Mouse (Mus musculus) lung, adult 2 months (tissue): ENCODE measurements around the gene Cecr2. TPM values are rescaled to one million over a fixed set of nuclear protein-coding genes. Genes with fewer than 3 reads are reported as not detected.

Experiments used
- DNase-seq: peaks from one replicate; pipeline ENCODE4 v3.0.0; 2022
- H3K4me1 ChIP-seq: fragments of 200-500 bp; 2 replicates; pipeline ENCODE4 v1.6.1; 2011; ENCODE audit warnings: low read length; ENCODE audit not compliant: control insufficient read depth, insufficient read depth
- H3K4me3 ChIP-seq: fragments of 200-500 bp; replicated peaks from 2 replicates; pipeline ENCODE3; 2011; ENCODE audit warnings: low read depth, mild to moderate bottlenecking, control low read depth, low read length; ENCODE audit errors: extremely low read depth
- CTCF ChIP-seq: fragments of 200-500 bp; IDR thresholded peaks from 2 replicates; pipeline ENCODE4 v1.5.1; 2011; ENCODE audit warnings: mild to moderate bottlenecking, low read length, control low read depth; ENCODE audit not compliant: insufficient read depth
- POLR2A ChIP-seq: fragments of 200-500 bp; IDR thresholded peaks from 2 replicates; pipeline ENCODE4 v1.6.1; 2011; ENCODE audit warnings: low read depth, mild to moderate bottlenecking, control low read depth, low read length, borderline replicate concordance; ENCODE audit errors: extremely low read depth
- WGBS: fragments of 180-500 bp; shearing (Covaris S2); methylation state at CpG from one replicate; pipeline ENCODE4 v1.1.7; 2018; 5-methylcytosine and 5-hydroxymethylcytosine counted together
- polyA plus RNA-seq: library from polyadenylated mRNA; depleted of rRNA; stranded (reverse); fragments of >200 nt; gene quantifications from 2 replicates; pipeline ENCODE4 v1.2.3, GENCODE M21; 2012

The Cecr2 gene
- polyA plus RNA-seq, 1 experiment = 6.4 TPM

DNA sequence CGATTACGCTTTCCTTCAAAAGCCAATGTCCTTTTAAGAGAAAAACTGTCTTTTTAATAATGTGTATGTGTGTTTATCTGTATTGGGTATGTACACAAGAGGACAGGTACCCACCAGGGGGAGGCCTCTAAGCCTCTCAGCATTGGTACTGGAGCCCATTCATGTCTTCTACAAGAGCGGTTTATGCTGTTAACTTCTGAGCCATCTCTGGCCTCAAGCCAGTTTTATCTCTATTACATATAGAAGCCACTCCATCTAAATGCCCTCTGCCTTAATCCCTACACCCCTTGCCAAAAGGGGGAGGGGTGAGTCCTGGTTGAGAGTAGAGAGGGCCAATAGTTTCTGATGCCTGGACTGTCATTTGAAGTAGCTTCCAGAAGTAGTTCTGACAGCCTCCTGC, 48.6 kb downstream of the Cecr2 start:
- no peak overlapping the region for H3K4me3 ChIP-seq
- no peaks in the 10 kb centered on the region for H3K4me1 ChIP-seq
- no peak for TF ChIP-seq CTCF
- TF ChIP-seq POLR2A = no peak
- 82% methylated on average over 3 of the region's 3 CpGs for WGBS
- DNase-seq = no peak

DNA sequence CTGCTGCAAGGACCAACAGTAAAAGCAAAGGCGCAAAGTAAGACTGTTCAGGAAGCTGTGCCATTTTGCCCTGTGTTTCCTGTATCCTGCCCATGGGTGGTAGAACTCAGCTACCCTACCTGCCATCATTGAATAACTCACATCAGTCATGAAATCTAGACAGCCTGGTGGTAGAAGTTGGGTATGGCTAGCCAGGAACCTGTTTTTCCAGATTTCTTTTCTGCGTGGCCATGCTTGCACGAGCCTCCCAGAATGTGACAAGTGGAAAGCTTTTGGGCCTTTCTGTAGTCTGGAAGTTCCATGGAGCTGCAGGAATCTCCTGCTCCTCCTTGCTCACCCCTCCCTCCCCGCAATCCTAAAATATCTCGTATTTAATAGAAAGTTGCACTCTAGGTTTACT, 49.1 kb downstream of the Cecr2 start:
- Histone ChIP-seq H3K4me1 (no peaks in the 10 kb centered on the region), H3K4me3 (no peak overlapping the region)
- DNase-seq = no peak
- 67% methylated on average over 5 of the region's 5 CpGs for WGBS
- no peak for TF ChIP-seq POLR2A
- peak; percentile 10; the same call in 1 of the 2 replicates for TF ChIP-seq CTCF

DNA sequence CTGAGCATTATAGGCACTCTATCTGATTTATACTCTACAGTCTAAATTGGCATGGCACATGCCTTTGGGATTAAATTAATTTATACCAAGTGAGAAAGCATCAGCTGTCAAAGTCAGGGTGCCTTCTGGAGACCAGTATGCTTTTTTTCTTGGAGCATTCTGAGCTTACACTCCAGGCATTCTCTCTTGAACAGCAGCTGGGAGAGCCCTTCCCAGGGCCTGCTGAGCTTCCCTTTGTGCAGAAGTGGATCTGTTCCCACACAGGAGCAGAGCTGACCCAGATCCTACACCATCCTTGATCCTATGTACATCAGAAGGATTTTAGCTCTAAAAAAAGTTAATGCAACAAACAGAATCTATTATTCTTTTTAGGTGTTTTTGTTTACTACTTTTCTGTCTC, 49.7 kb downstream of the Cecr2 start:
- Histone ChIP-seq H3K4me3 (no peak overlapping the region), H3K4me1 (no peaks in the 10 kb centered on the region)
- TF ChIP-seq POLR2A (no peak), CTCF (no peak)
- DNase-seq = no peak

DNA sequence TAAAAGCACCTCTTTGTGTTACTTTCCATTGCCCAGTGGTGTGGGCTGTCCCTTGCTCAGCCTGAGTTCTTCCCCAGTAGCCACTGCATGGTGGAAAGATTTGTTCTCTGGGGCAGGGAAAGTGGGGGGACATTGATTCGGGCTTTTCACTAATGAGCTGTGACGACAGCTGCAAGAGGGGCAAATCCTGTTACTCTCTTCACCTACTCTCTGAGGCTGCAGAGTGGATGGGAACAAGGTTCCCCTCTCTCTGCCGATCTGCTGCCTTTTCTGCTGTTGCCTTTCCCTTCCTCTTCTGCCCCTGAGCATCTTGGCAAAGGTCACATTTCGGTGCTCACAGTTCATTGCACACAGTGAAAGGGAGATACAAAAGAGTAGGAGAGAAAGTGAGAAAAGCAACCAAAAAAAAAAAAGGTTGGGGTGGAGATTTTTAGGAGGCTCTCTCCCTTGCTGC, 50.4 kb downstream of the Cecr2 start:
- Histone ChIP-seq H3K4me3 (no peak overlapping the region), H3K4me1 (no peaks in the 10 kb centered on the region)
- TF ChIP-seq CTCF (no peak), POLR2A (no peak)
- WGBS = 25% methylated on average over 4 of the region's 4 CpGs
- no peak for DNase-seq

DNA sequence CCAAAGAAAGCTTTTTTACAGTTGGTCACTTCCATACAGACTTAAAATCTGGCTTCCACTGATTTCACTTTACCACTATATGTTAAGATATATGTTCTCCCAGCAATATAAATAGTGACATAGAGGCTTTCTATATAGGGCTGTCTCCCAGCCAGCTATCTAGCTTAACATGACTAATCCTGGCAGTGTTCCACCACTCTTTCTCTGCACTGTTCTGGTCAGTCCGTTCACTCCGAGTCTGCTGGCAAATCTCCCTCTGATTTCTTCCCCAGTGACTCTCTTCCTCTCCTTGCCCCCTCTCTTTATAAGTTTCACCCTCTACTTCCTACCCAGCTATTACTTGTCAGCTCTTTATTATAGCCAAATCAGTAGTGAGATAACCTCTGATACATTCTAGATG, 59.8 kb downstream of the Cecr2 start:
- no peak for DNase-seq
- Histone ChIP-seq H3K4me3 (no peak overlapping the region), H3K4me1 (no peaks in the 10 kb centered on the region)
- TF ChIP-seq POLR2A = no peak
- TF ChIP-seq CTCF = no peak
- 38% methylated on average over 2 of the region's 2 CpGs for WGBS

DNA sequence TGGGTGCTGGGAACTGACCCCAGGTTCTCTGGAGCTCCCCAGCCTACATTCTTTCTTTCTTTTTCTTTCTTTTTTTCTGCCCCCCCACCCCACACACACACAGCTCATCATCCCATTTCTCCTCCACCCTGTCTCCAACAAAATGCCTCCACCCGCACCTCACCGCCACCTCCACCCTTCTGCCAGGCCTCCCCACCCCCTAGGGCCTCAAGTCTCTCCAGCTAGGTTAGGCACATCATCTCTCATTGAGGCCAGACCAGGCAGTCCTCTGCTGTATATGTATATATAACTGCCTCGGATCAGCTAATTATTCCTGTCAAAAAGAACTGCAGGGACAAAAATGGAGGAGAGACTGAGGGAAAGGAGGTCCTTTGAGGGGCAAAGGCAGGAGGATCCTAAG, 69.8 kb downstream of the Cecr2 start:
- DNase-seq = no peak
- Histone ChIP-seq H3K4me1 (no peaks in the 10 kb centered on the region), H3K4me3 (no peak overlapping the region)
- TF ChIP-seq CTCF (no peak), POLR2A (no peak)
- 88% methylated on average over 3 of the region's 3 CpGs for whole genome bisulfite sequencing

DNA sequence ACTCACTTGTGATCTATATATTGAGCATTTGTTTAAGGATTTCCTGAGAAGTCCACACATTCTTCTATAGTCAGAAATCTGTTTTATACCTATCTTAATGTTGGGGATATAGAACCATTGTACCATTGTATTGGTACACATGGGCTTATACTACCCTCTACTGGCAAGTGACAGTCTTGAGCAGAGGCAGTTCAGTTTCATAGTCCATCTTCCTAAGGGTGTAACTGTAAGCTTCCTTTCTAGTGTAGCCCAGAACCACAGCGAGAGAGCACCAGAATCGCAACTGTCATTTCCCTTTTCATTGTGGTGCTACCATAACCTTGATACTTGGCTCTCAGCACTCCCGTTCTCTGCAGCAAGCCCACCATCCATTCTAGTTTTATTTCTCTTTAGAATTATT, 70.4 kb downstream of the Cecr2 start:
- WGBS = 39% methylated on average over 3 of the region's 3 CpGs
- Histone ChIP-seq H3K4me3 (no peak overlapping the region), H3K4me1 (no peaks in the 10 kb centered on the region)
- no peak for TF ChIP-seq POLR2A
- peak; percentile 20; the same call in 1 of the 2 replicates for TF ChIP-seq CTCF
- DNase-seq = no peak

DNA sequence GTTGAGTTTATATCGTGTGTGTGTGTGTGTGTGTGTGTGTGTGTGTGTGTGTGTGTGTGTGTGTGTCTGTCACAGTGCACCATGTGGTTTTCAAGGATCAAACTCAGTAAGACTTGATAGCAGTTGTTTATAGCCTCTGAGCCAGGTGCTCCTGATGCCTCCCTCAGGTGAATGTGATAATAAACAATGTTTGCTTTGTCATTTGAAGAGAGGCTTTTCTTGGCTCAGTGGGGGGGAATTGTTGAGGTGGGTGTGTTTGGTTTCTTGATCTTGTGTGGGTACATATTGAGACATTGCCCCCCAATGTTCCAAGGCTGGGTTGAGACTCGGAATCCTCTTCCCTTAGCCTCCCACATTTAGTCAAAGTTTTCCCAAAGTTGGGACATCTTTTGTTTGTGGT, 77.0 kb downstream of the Cecr2 start:
- no peak overlapping the region for H3K4me3 ChIP-seq
- WGBS = 78% methylated on average over 2 of the region's 2 CpGs
- no peaks in the 10 kb centered on the region for H3K4me1 ChIP-seq
- no peak for TF ChIP-seq POLR2A
- no peak for TF ChIP-seq CTCF
- no peak for DNase-seq

DNA sequence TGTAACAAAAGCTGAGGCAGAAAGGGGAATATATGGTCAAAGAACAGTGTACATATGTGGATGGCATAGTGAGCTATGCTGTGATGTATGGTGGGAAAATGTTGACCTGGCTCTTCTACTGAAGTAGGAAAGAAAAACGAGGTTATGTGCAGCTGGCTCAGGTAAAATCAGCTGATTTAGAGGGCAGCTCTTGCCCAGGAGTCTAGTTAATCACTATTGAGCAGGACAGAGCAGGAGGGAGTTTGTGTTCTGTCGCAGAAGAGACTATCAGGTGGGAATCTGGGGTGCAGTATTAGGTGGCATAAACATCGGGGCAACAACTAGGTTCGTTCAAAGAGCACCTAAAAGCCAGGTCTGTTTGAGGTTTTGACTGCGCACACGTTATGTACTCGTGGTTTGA, 78.1 kb downstream of the Cecr2 start:
- Histone ChIP-seq H3K4me1 (no peaks in the 10 kb centered on the region), H3K4me3 (no peak overlapping the region)
- DNase-seq = no peak
- TF ChIP-seq POLR2A (no peak), CTCF (no peak)
- 85% methylated on average over 7 of the region's 7 CpGs for WGBS

DNA sequence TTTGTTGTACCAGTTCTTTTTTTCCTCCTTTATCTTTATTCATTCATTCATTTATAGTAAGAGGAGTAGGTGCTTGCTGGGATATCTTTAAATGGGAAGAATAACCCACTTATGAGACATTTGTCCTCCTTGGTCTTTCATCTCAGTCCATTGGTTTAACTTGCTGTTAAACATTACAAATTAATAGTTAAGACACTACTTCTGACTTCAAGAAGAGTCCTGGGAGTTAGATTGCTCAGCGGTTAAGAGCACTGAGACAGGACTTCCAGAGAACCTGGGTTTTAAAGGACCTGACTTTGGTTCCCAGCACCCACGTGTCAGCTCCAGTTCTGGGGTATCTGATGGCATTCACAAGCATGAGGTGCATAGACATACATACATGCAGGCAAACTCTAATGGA, 80.2 kb downstream of the Cecr2 start:
- 74% methylated on average over 2 of the region's 2 CpGs for WGBS
- no peak for DNase-seq

More for the DNA sequence above, 80.2 kb downstream of the Cecr2 start:
- TF ChIP-seq POLR2A (no peak), CTCF (no peak)
- no peaks in the 10 kb centered on the region; the same call in 1 of the 2 replicates for H3K4me1 ChIP-seq
- H3K4me3 ChIP-seq = no peak overlapping the region
